ENCODE assay signal across 28 mouse cellular contexts in the genomic region with DNA sequence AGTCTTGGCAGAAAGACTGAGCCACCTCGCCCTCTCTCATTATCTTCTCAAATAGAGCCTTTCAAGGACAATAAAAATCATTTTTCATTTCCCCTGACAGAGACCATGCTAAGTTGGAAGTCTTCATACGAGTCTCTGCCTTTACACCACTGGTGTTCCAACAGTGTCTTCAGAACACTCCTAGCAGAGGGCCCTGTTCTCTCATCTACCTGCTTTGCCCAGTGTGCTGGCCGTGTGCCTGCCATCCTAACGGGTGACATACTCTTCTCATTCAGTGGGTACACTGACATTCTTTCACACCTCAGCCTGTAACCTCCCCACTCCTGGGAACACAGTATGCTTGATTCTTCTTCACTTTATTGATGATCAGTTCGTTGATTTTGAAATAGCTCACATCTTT. TPM values are rescaled to one million over a fixed set of nuclear protein-coding genes. Genes with fewer than 3 reads are reported as not detected.
DNase-seq lines count a peak whose midpoint lies in the region; ATAC-seq lines count a peak whose summit lies in the region.
"Had no signal": no experiment of that assay in that cellular context is flagged by ENCODE, and none has a peak within 500 bp of the region (broad histone marks: within the 10 kb centered on the region; RNA-seq: fewer than 3 reads in every experiment).

No protein-coding gene starts in this region.

- no peak overlapping the region for H3K27ac ChIP-seq in midbrain, embryonic 14.5 days (replicated peaks; ENCODE audit: low read depth, low read length)
- H3K27ac ChIP-seq: embryonic facial prominence, embryonic 10.5 days; embryonic facial prominence, embryonic 12.5 days; forebrain, embryonic 13.5 days; forebrain, embryonic 15.5 days had no signal

- ATAC-seq in CD4-positive, CD25-positive, alpha-beta regulatory T cell, adult 4 months, result no peak
- ATAC-seq in midbrain, embryonic 14.5 days (ENCODE audit: low FRiP score, low TSS enrichment), result no peak
- ATAC-seq: activated CD4-positive, CD25-positive, alpha-beta regulatory T cell, adult 4 months; forebrain, embryonic 13.5 days; forebrain, embryonic 15.5 days; Patski had no signal

- WGBS in midbrain, embryonic 14.5 days, result 78% methylated on average over 5 of the region's 5 CpGs

- peak; percentile 11 for DNase-seq in CD4-positive, CD25-positive, alpha-beta regulatory T cell, adult 2 months (ENCODE audit: low read depth, low spot score)
- DNase-seq in heart, adult 11 months, result peak; percentile 66
- DNase-seq in heart, postnatal 10 days, result no peak
- DNase-seq in thymus, postnatal 0 days (ENCODE audit: low spot score), result peak; percentile 1
- DNase-seq in thymus, postnatal 36 days, result no peak
- DNase-seq in induced T-regulatory cell, adult 2 months (ENCODE audit: low read depth), result peak; percentile 52
- no peak for DNase-seq in midbrain, embryonic 14.5 days
- DNase-seq: adrenal gland, adult 8-10 months; adrenal gland, postnatal 14 days; adrenal gland, postnatal 36 days; B cell, adult 2 months; cerebellum, adult 11-12 months; cerebellum, adult 2 months; cerebellum, adult 9-10 months; cerebellum, postnatal 10 days; cerebellum, postnatal 25 days had no signal

- H3K9ac ChIP-seq in midbrain, embryonic 14.5 days (replicated peaks; ENCODE audit: low read length), result no peak overlapping the region
- H3K9ac ChIP-seq: embryonic facial prominence, embryonic 12.5 days; forebrain, embryonic 13.5 days; forebrain, embryonic 15.5 days had no signal

- H3K36me3 ChIP-seq in midbrain, embryonic 14.5 days (ENCODE audit: control insufficient read depth, insufficient read depth, low read length), result no peaks in the 10 kb centered on the region
- H3K36me3 ChIP-seq: embryonic facial prominence, embryonic 10.5 days; embryonic facial prominence, embryonic 12.5 days; forebrain, embryonic 15.5 days; G1E had no signal

- intact Hi-C loops in heart, postnatal 10 days (cut with DNase I), result no loop called here

- H3K4me2 ChIP-seq in midbrain, embryonic 14.5 days (ENCODE audit: low read length), result no peak overlapping the region
- H3K4me2 ChIP-seq: embryonic facial prominence, embryonic 12.5 days; forebrain, embryonic 13.5 days; forebrain, embryonic 15.5 days had no signal

- no peaks in the 10 kb centered on the region for H3K27me3 ChIP-seq in midbrain, embryonic 14.5 days (ENCODE audit: control insufficient read depth, insufficient read depth, low read length)
- H3K27me3 ChIP-seq: CH12.LX; embryonic facial prominence, embryonic 12.5 days; forebrain, embryonic 13.5 days; forebrain, embryonic 15.5 days; Patski had no signal

- H3K4me1 ChIP-seq in midbrain, embryonic 14.5 days (ENCODE audit: control insufficient read depth, insufficient read depth, low read length), result no peaks in the 10 kb centered on the region
- H3K4me1 ChIP-seq: embryonic facial prominence, embryonic 12.5 days; forebrain, embryonic 13.5 days; forebrain, embryonic 15.5 days had no signal

- no peaks in the 10 kb centered on the region for H3K9me3 ChIP-seq in midbrain, embryonic 14.5 days (ENCODE audit: control insufficient read depth, low read length)
- H3K9me3 ChIP-seq: embryonic facial prominence, embryonic 12.5 days; forebrain, embryonic 13.5 days; forebrain, embryonic 15.5 days; G1E had no signal

- no peak overlapping the region for H3K4me3 ChIP-seq in midbrain, embryonic 14.5 days (replicated peaks; ENCODE audit: low read depth, low read length)
- H3K4me3 ChIP-seq: embryonic facial prominence, embryonic 10.5 days; embryonic facial prominence, embryonic 12.5 days; forebrain, embryonic 13.5 days; forebrain, embryonic 15.5 days had no signal

RNA-seq across cellular contexts. Expression of gene Dusp2, which starts 19.5 kb away (rescaled TPM):
- polyA plus RNA-seq in CD4-positive, CD25-positive, alpha-beta regulatory T cell, adult 4 months (2017; shearing (Covaris generic)), result 10 to 100 TPM; 20.1 to 45.4 TPM
- 1 to 10 TPM; 1.2 to 1.8 TPM for total RNA-seq in heart, postnatal 10 days (2021)
- 145 and 188 TPM in 2 replicates for polyA plus RNA-seq in thymus, postnatal 0 days (2015; fragmentation: Nextera tagmentation; extraction: Ambion mirVana)
- 10.1 and 12.7 TPM in 2 replicates for polyA plus RNA-seq in midbrain, embryonic 14.5 days (2014; fragmentation: Nextera tagmentation; extraction: Ambion mirVana)
- polyA plus RNA-seq: G1E had no signal

RNA-seq across cellular contexts. Expression of gene Astl, which starts 22.0 kb away (rescaled TPM):
- under 1 TPM; 0.22 to 0.42 TPM for polyA plus RNA-seq in CD4-positive, CD25-positive, alpha-beta regulatory T cell, adult 4 months (2017; shearing (Covaris generic))
- not detected for total RNA-seq in heart, postnatal 10 days (2021)
- 0.14 and 0.39 TPM in 2 replicates for polyA plus RNA-seq in thymus, postnatal 0 days (2015; fragmentation: Nextera tagmentation; extraction: Ambion mirVana)
- polyA plus RNA-seq in midbrain, embryonic 14.5 days (2014; fragmentation: Nextera tagmentation; extraction: Ambion mirVana), result not detected in 2 replicates
- total RNA-seq: adrenal gland, adult 18-20 months; adrenal gland, adult 8-10 months; adrenal gland, postnatal 14 days; adrenal gland, postnatal 36 days had no signal
- polyA plus RNA-seq: cerebellum, adult 2 months; cortical plate, adult 2 months; embryonic facial prominence, embryonic 12.5 days; forebrain, embryonic 11.5 days; forebrain, embryonic 13.5 days; forebrain, embryonic 15.5 days; G1E; Patski had no signal

RNA-seq across cellular contexts. Expression of gene Stard7, which starts 46.4 kb away (rescaled TPM):
- 10 to 100 TPM; 28.4 to 32.1 TPM for polyA plus RNA-seq in CD4-positive, CD25-positive, alpha-beta regulatory T cell, adult 4 months (2017; shearing (Covaris generic))
- 100 to 1,000 TPM; 184 to 187 TPM for total RNA-seq in heart, postnatal 10 days (2021)
- 56.7 and 61.8 TPM in 2 replicates for polyA plus RNA-seq in thymus, postnatal 0 days (2015; fragmentation: Nextera tagmentation; extraction: Ambion mirVana)
- 77.1 and 113 TPM in 2 replicates for polyA plus RNA-seq in midbrain, embryonic 14.5 days (2014; fragmentation: Nextera tagmentation; extraction: Ambion mirVana)

RNA-seq across cellular contexts. Expression of gene Adra2b, which starts 46.6 kb away (rescaled TPM):
- polyA plus RNA-seq in CD4-positive, CD25-positive, alpha-beta regulatory T cell, adult 4 months (2017; shearing (Covaris generic)), result not detected
- total RNA-seq in heart, postnatal 10 days (2021), result 1 to 10 TPM in 1 of 2 experiments, under 1 TPM in 1; 0.84 to 1.1 TPM
- 0.47 and 0.50 TPM in 2 replicates for polyA plus RNA-seq in thymus, postnatal 0 days (2015; fragmentation: Nextera tagmentation; extraction: Ambion mirVana)
- polyA plus RNA-seq in midbrain, embryonic 14.5 days (2014; fragmentation: Nextera tagmentation; extraction: Ambion mirVana), result 0.08 TPM in 1 of 2 replicates, not detected in the other
- polyA plus RNA-seq: activated CD4-positive, CD25-positive, alpha-beta regulatory T cell, adult 4 months; G1E; Patski had no signal

Comparison
In these comparisons a context has a peak if more than half of its experiments do, and no peak if none do; other contexts are left out.
1. DNase-seq: peak in CD4-positive, CD25-positive, alpha-beta regulatory T cell, adult 2 months (single experiment), heart, adult 11 months (single experiment), thymus, postnatal 0 days (single experiment) and induced T-regulatory cell, adult 2 months (single experiment); none in heart, postnatal 10 days (0 of 2), thymus, postnatal 36 days (0 of 2) and midbrain, embryonic 14.5 days (single experiment).